Mouse (Mus musculus): ENCODE data around the gene D430042O09Rik.

- TF ChIP-seq POLR2A (IDR thresholded peaks at IDR 0.05; ENCODE audit: borderline replicate concordance, extremely low read depth, insufficient read depth, insufficient read length, poor library complexity, severe bottlenecking) (no peak), CTCF (IDR thresholded peaks at IDR 0.05; ENCODE audit: borderline replicate concordance, extremely low read depth, insufficient read depth, insufficient read length) (no peak)
Measured at GRCm38 (mm10) chr7:125847528-125847866, 139.8 kb downstream of the D430042O09Rik start.

Measured in brain, embryonic 14.5 days (tissue).